In genomic region chr10:17772364-17772763, GRCm38 (mm10) we compare ENCODE assay signal across 9 mouse cellular contexts. TPM values are rescaled to one million over a fixed set of nuclear protein-coding genes. Genes with fewer than 3 reads are reported as not detected.
DNase-seq lines count a peak whose midpoint lies in the region; ATAC-seq and TF ChIP-seq lines count a peak whose summit lies in the region.
"Had no signal": no experiment of that assay in that cellular context is flagged by ENCODE, and none has a peak within 500 bp of the region (broad histone marks: within the 10 kb centered on the region; RNA-seq: fewer than 3 reads in every experiment).

No protein-coding gene starts in this region.

- H3K9me3 ChIP-seq in midbrain, postnatal 0 days (ENCODE audit: low read length), result no peaks in the 10 kb centered on the region
- H3K9me3 ChIP-seq: limb, embryonic 15.5 days had no signal

- no peak for TF ChIP-seq CTCF in midbrain, postnatal 0 days (IDR thresholded peaks at IDR 0.05)

- no peaks in the 10 kb centered on the region for H3K4me1 ChIP-seq in midbrain, postnatal 0 days (ENCODE audit: insufficient read depth, low read length)
- H3K4me1 ChIP-seq: limb, embryonic 15.5 days had no signal

- no peak overlapping the region for H3K27ac ChIP-seq in midbrain, postnatal 0 days (ENCODE audit: low read depth, low read length)
- H3K27ac ChIP-seq: limb, embryonic 15.5 days had no signal

- 84% methylated on average over 10 of the region's 10 CpGs for WGBS in midbrain, postnatal 0 days

- ATAC-seq in CD4-positive, CD25-positive, alpha-beta regulatory T cell, adult 4 months, result peak; percentile 87
- no peak for ATAC-seq in midbrain, postnatal 0 days (ENCODE audit: low FRiP score)

- no peak overlapping the region for H3K4me3 ChIP-seq in midbrain, postnatal 0 days (ENCODE audit: low read depth, low read length)
- H3K4me3 ChIP-seq: erythroblast, embryonic 14.5 days; limb, embryonic 15.5 days had no signal

- no peaks in the 10 kb centered on the region for H3K27me3 ChIP-seq in midbrain, postnatal 0 days (ENCODE audit: insufficient read depth, low read length)
- H3K27me3 ChIP-seq: limb, embryonic 15.5 days had no signal

- H3K4me2 ChIP-seq in midbrain, postnatal 0 days (ENCODE audit: low read depth, low read length, poor library complexity, severe bottlenecking), result no peak overlapping the region
- H3K4me2 ChIP-seq: limb, embryonic 15.5 days had no signal

- DNase-seq in A20 (ENCODE audit: low read depth, low spot score), result peak; percentile 31
- peak; percentile 15 for DNase-seq in kidney, postnatal 10 days
- peak; percentile 66 to 68 for DNase-seq in natural killer cell, adult 2 months (ENCODE audit: low spot score in 2 of 2)
- no peak for DNase-seq in midbrain, postnatal 0 days (ENCODE audit: low spot score)
- no peak for DNase-seq in ovary, postnatal 10 days (ENCODE audit: low spot score)
- no peak for DNase-seq in layer of hippocampus, postnatal 25 days (ENCODE audit: extremely low spot score in 1 of 2, low spot score in 1 of 2)

- H3K9ac ChIP-seq in midbrain, postnatal 0 days (replicated peaks; ENCODE audit: low read length, poor library complexity, severe bottlenecking), result no peak overlapping the region
- H3K9ac ChIP-seq: limb, embryonic 15.5 days had no signal

- H3K36me3 ChIP-seq in midbrain, postnatal 0 days (ENCODE audit: insufficient read depth, low read length), result no peaks in the 10 kb centered on the region
- H3K36me3 ChIP-seq: limb, embryonic 15.5 days had no signal

RNA-seq across cellular contexts. Expression of gene Txlnb, which starts 23.7 kb away (rescaled TPM):
- 1 to 10 TPM in 1 of 2 experiments, under 1 TPM in 1; 0.95 to 2.0 TPM for polyA plus RNA-seq in CD4-positive, CD25-positive, alpha-beta regulatory T cell, adult 4 months (2017; shearing (Covaris generic))
- 0.76 and 1.4 TPM in 2 replicates for total RNA-seq in midbrain, postnatal 0 days (2014; rRNA removed)
- 0.43 and 0.57 TPM in 2 replicates for polyA plus RNA-seq in midbrain, postnatal 0 days (2015; fragmentation: Nextera tagmentation; extraction: Ambion mirVana)
- total RNA-seq in layer of hippocampus, postnatal 25 days (2021), result under 1 TPM; 0.28 to 0.34 TPM

RNA-seq across cellular contexts. Expression of gene Cited2, which starts 49.3 kb away (rescaled TPM):
- polyA plus RNA-seq in CD4-positive, CD25-positive, alpha-beta regulatory T cell, adult 4 months (2017; shearing (Covaris generic)), result 1 to 10 TPM; 4.8 to 9.4 TPM
- 72.1 and 107 TPM in 2 replicates for total RNA-seq in midbrain, postnatal 0 days (2014; rRNA removed)
- polyA plus RNA-seq in midbrain, postnatal 0 days (2015; fragmentation: Nextera tagmentation; extraction: Ambion mirVana), result 44.6 and 48.2 TPM in 2 replicates
- total RNA-seq in layer of hippocampus, postnatal 25 days (2021), result 10 to 100 TPM; 33.0 to 39.9 TPM

Comparison
In these comparisons a context has a peak if more than half of its experiments do, and no peak if none do; other contexts are left out.
1. DNase-seq: peak in A20 (single experiment), kidney, postnatal 10 days (single experiment) and natural killer cell, adult 2 months (2 of 2); none in midbrain, postnatal 0 days (single experiment), ovary, postnatal 10 days (single experiment) and layer of hippocampus, postnatal 25 days (0 of 2).